Mouse (Mus musculus): Measurements from ENCODE around the gene Megf9.

GRCm38 (mm10) chr4:70461416-70461815 is 73.4 kb downstream of the Megf9 start:
- TF ChIP-seq CTCF (IDR thresholded peaks at IDR 0.05): no peak
- no peak for TF ChIP-seq EP300 (IDR thresholded peaks at IDR 0.05)

Data from lung, postnatal 0 days (tissue).